Mouse (Mus musculus): ENCODE measurements at regions not wholly inside any gene's neighbourhood (a gene's known extent, or its start where the extent isn't known, plus 50 kb on each side); places are given as distances from the start of the nearest gene placed in this dataset.

- TF ChIP-seq CTCF (IDR thresholded peaks at IDR 0.05; ENCODE audit: borderline replicate concordance, insufficient read depth, low read length) (no peak), POLR2A (IDR thresholded peaks at IDR 0.05; ENCODE audit: low read depth, low read length) (no peak)
These were observed 57.4 kb upstream of the Eps8l3 start for GRCm38 (mm10) chr3:107819622-107820021.
